Mouse (Mus musculus): Measurements from ENCODE around the gene Filip1.

Gene Filip1

GRCm38 (mm10) chr9:79765329-79765728 is 247.3 kb downstream of the Filip1 start:
- no peak for DNase-seq (ENCODE audit: low spot score)
